Mouse (Mus musculus): ENCODE measurements around the gene Kif1a.

GRCm38 (mm10) chr1:93070881-93071280, 30.9 kb downstream of the Kif1a start:
- TF ChIP-seq CTCF (IDR thresholded peaks at IDR 0.05; ENCODE audit: low read depth) (no peak), EP300 (optimal IDR thresholded peaks at IDR 0.05) (no peak)

Measured in stomach, postnatal 0 days (tissue).